Mouse (Mus musculus) natural killer cell, adult 2 months (primary cell): ENCODE results near the gene Serpina3i.

Experiments
- DNase-seq, 2 experiments: peaks; one replicate each; pipeline ENCODE4 v3.0.0; 2022; ENCODE audit warnings: low spot score in 2 of 2

Gene Serpina3i

DNA sequence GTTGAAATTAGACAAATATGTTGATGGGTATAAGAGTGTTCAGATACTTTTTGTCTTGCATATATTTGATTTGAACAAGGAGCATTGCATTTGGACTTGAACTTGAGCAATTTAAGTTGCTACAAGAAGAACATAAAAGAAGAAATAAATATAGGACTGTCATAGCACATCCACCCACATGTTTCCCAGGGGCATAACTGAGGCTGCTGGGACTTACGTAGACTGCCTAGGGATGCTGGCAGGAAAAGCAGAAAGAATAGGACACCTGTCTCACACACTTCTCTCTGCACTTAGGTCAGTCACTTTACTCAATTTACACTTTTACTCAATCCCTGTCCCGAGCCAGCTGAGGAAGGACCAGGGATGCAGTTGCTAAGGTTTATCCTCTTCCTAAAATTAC lies 31.0 kb downstream of the Serpina3i start:
- DNase-seq = no peak

GRCm38 (mm10) chr12:104298049-104298448 lies 35.1 kb downstream of the Serpina3i start:
- DNase-seq = no peak

DNA sequence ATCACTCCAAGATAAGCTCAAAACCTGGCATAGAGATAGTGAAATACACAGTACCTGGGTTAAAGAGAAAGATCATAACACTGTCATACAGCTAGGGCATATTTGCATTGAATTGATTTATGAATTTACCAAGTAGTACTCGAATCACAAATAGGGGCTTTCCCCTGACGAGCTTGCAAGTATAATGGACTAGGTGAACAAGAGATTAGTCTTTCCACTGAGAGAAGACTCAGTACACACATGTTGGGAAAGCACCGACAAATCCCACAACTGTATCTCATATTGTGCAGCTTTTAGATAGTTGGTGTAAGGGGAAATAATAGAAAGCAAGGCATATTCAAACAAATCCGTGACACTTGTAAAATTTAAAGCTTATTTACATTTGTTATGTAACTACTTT lies 43.1 kb downstream of the Serpina3i start:
- DNase-seq = no peak

- DNase-seq = no peak
These were observed 51.3 kb downstream of the Serpina3i start, which contains the start of gene Serpina3j for GRCm38 (mm10) chr12:104314253-104314652. Gene Serpina3j (plus strand): TSS chr12:104314553.
